Mouse (Mus musculus): ENCODE results near the gene Lrig1. TPM values are rescaled to one million over a fixed set of nuclear protein-coding genes. Genes with fewer than 3 reads are reported as not detected.

The Lrig1 gene
- polyA plus RNA-seq, 1 experiment = 22.9 TPM

GRCm38 (mm10) chr6:94588365-94588764, 111.6 kb downstream of the Lrig1 start:
- DNase-seq = no peak
- TF ChIP-seq CTCF (IDR thresholded peaks at IDR 0.05; ENCODE audit: insufficient read depth, low read length) (no peak), POLR2A (IDR thresholded peaks at IDR 0.05; ENCODE audit: borderline replicate concordance, extremely low read depth, low read depth, low read length) (no peak)
- no peaks in the 10 kb centered on the region for H3K4me1 ChIP-seq (ENCODE audit: control insufficient read depth, insufficient read depth, low read length)
- WGBS = 61% methylated on average over 4 of the region's 4 CpGs
- H3K4me3 ChIP-seq (replicated peaks; ENCODE audit: extremely low read depth, low read depth, low read length) = no peak overlapping the region

DNA sequence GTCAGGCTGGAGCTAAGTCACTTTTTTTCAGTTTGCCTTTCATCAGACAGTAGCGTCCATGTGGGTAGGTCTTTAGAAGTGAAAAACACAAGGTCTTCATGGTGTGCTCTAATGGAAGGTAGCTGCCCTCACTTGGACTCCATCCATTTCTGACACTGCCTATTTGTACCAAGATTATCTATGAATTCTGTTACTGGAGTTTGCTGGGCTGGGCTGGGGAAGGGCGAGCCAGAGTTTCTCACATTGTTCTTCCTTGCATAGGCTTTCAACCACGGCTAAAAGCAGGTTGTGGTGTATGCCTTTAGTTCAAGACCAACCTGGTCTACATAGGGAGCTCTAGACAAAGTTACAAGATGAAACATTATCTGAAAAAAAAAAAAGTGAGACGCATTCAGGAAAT, 115.0 kb downstream of the Lrig1 start:
- 85% methylated on average over 4 of the region's 4 CpGs for WGBS
- H3K4me3 ChIP-seq (replicated peaks; ENCODE audit: extremely low read depth, low read depth, low read length) = no peak overlapping the region

DNA sequence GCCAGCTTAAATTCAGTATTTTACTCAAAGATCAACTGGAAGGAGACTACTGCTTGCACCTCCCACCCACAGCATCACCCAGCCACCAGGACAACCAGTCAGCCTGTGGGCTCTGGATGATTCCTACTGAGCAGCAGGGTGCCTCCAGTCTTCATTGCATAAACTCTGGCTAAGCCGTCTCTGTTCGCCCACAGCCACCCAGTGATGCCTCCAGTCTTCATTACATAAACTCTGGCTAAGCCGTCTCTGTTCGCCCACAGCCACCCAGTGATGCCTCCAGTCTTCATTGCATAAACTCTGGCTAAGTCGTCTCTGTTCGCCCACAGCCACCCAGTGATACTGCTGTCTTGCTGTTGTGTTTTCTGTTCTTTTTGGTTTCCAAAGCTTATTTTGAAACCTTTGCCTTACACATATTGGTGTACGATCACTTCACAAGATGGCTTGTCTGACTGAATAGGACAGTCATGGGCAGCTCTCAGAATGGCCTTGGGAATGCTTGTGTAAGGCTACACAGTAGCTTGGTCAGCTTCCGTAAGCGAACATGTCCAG, 115.7 kb downstream of the Lrig1 start:
- Histone ChIP-seq H3K4me1 (ENCODE audit: control insufficient read depth, insufficient read depth, low read length) (no peaks in the 10 kb centered on the region), H3K4me3 (replicated peaks; ENCODE audit: extremely low read depth, low read depth, low read length) (no peak overlapping the region)
- 96% methylated on average over 9 of the region's 9 CpGs for WGBS
- DNase-seq = no peak
- TF ChIP-seq CTCF (IDR thresholded peaks at IDR 0.05; ENCODE audit: insufficient read depth, low read length) (no peak), POLR2A (IDR thresholded peaks at IDR 0.05; ENCODE audit: borderline replicate concordance, extremely low read depth, low read depth, low read length) (no peak)

More for the DNA sequence above, 115.0 kb downstream of the Lrig1 start:
- no peaks in the 10 kb centered on the region for H3K4me1 ChIP-seq (ENCODE audit: control insufficient read depth, insufficient read depth, low read length)
- TF ChIP-seq POLR2A (IDR thresholded peaks at IDR 0.05; ENCODE audit: borderline replicate concordance, extremely low read depth, low read depth, low read length) = no peak
- TF ChIP-seq CTCF (IDR thresholded peaks at IDR 0.05; ENCODE audit: insufficient read depth, low read length) = no peak
- DNase-seq = no peak

DNA sequence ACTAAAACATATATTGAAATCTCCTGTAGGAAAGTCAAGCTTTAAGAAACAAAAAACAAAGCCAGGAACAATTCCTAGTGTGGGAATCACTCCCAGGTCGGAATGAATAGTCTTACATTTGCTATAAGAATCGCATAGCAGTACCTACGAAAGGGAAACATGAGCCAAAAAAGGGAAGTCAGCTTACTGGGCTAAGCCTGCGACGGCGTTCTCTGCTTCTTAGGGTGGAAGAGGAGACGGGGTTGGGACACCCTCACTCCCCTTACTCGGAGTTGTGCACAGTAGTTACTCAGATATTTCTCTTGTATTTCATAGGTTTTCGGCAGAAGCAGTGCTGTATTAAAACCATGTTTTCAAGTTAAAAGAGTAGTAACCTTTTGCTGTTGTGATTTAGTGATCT, 117.9 kb downstream of the Lrig1 start:
- TF ChIP-seq CTCF (IDR thresholded peaks at IDR 0.05; ENCODE audit: insufficient read depth, low read length) = no peak
- no peak for TF ChIP-seq POLR2A (IDR thresholded peaks at IDR 0.05; ENCODE audit: borderline replicate concordance, extremely low read depth, low read depth, low read length)
- DNase-seq = no peak
- Histone ChIP-seq H3K4me3 (replicated peaks; ENCODE audit: extremely low read depth, low read depth, low read length) (no peak overlapping the region), H3K4me1 (ENCODE audit: control insufficient read depth, insufficient read depth, low read length) (no peaks in the 10 kb centered on the region)
- 75% methylated on average over 9 of the region's 9 CpGs for WGBS

GRCm38 (mm10) chr6:94577991-94578390, 122.0 kb downstream of the Lrig1 start:
- H3K4me3 ChIP-seq (replicated peaks; ENCODE audit: extremely low read depth, low read depth, low read length) = no peak overlapping the region
- WGBS = 80% methylated on average over 8 of the region's 8 CpGs
- H3K4me1 ChIP-seq (ENCODE audit: control insufficient read depth, insufficient read depth, low read length) = no peaks in the 10 kb centered on the region
- no peak for TF ChIP-seq CTCF (IDR thresholded peaks at IDR 0.05; ENCODE audit: insufficient read depth, low read length)
- TF ChIP-seq POLR2A (IDR thresholded peaks at IDR 0.05; ENCODE audit: borderline replicate concordance, extremely low read depth, low read depth, low read length) = no peak
- no peak for DNase-seq

- Histone ChIP-seq H3K4me3 (replicated peaks; ENCODE audit: extremely low read depth, low read depth, low read length) (no peak overlapping the region), H3K4me1 (ENCODE audit: control insufficient read depth, insufficient read depth, low read length) (no peaks in the 10 kb centered on the region)
- WGBS = 59% methylated on average over 9 of the region's 9 CpGs
- DNase-seq = no peak
- no peak for TF ChIP-seq CTCF (IDR thresholded peaks at IDR 0.05; ENCODE audit: insufficient read depth, low read length)
- no peak for TF ChIP-seq POLR2A (IDR thresholded peaks at IDR 0.05; ENCODE audit: borderline replicate concordance, extremely low read depth, low read depth, low read length)
Measured at GRCm38 (mm10) chr6:94575526-94576166, 124.3 kb downstream of the Lrig1 start.

DNA sequence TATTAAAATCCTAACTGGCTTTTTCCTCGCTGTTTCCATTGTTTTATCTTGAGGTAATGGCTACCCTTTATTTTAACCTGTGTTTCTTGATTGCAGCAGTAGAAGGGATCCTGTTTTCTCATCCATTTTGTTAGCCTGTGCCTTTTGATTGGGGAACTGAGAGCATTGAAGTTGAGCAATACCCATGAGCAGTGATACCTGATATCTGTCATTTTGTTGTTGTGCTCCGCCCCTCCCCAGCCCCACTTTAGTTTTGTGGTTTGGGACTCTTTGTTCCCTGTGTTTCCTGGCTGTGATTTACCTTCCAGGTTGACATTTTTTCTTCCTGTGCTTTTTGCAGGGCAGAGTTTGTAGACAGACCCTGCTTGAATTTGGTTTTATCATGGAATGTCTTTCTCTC, 131.9 kb downstream of the Lrig1 start:
- Histone ChIP-seq H3K4me1 (ENCODE audit: control insufficient read depth, insufficient read depth, low read length) (no peaks in the 10 kb centered on the region), H3K4me3 (replicated peaks; ENCODE audit: extremely low read depth, low read depth, low read length) (no peak overlapping the region)
- DNase-seq = no peak
- 84% methylated on average over 2 of the region's 2 CpGs for WGBS
- TF ChIP-seq CTCF (IDR thresholded peaks at IDR 0.05; ENCODE audit: insufficient read depth, low read length) = no peak
- TF ChIP-seq POLR2A (IDR thresholded peaks at IDR 0.05; ENCODE audit: borderline replicate concordance, extremely low read depth, low read depth, low read length) = no peak

DNA sequence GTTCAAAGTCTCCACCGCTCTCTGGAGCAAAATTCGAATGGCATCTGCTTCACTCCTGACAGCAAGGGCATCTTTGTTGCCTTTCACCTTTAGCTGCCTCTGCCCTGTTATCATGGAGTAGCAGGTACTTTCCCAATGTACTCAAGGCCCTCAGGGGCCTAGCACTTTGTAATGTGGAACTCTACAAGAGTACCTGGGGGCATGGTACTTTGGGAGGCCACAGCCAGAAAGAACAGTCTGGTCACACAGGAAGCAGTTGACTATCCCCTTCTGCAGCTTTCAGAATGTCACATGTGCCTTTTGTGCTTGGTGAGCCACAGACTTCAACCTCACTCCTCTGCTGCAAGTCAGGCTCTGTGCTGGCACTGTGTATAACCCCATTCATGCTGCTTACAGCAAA, 134.2 kb downstream of the Lrig1 start:
- no peak for DNase-seq
- TF ChIP-seq CTCF (IDR thresholded peaks at IDR 0.05; ENCODE audit: insufficient read depth, low read length) (no peak), POLR2A (IDR thresholded peaks at IDR 0.05; ENCODE audit: borderline replicate concordance, extremely low read depth, low read depth, low read length) (no peak)
- Histone ChIP-seq H3K4me3 (replicated peaks; ENCODE audit: extremely low read depth, low read depth, low read length) (no peak overlapping the region), H3K4me1 (ENCODE audit: control insufficient read depth, insufficient read depth, low read length) (no peaks in the 10 kb centered on the region)
- 82% methylated on average over 2 of the region's 2 CpGs for WGBS

DNA sequence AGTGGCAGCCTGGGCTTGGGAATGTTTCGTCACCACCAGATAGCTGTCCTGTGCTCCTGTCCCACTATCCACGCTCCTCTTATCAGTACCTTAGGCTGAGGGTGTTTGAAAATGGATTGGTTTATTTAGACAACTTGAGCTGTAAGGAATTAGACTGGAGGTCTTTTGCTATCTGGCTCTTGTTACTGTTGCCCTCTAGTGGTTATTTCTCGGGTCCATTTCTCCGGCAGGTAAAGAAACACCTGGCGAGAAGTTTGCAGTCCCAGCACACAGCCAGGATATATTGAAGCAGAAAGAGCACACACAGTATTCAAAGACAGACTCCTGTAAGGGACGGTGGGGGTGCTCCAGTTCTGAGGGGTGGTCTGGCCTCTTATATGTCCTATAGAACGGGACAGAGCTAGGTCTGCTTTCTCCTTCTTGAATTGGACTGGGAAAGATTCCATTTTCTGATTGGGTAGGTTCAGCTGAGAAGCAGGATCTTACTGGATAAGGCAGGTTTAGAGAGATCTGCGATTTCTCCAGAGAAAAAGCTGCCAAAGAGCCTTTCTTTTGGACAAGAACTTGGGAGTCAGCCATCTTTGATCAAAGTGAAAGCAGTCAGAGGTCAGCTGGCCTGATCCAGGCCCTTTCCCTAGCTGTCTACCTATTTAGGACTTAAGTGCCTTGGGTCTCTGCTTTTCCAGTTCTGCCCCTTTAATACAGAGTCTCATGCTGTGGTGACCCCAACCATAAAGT, 136.6 kb downstream of the Lrig1 start:
- DNase-seq = no peak
- no peaks in the 10 kb centered on the region for H3K4me1 ChIP-seq (ENCODE audit: control insufficient read depth, insufficient read depth, low read length)
- WGBS = 47% methylated on average over 8 of the region's 8 CpGs
- no peak overlapping the region for H3K4me3 ChIP-seq (replicated peaks; ENCODE audit: extremely low read depth, low read depth, low read length)
- TF ChIP-seq POLR2A (IDR thresholded peaks at IDR 0.05; ENCODE audit: borderline replicate concordance, extremely low read depth, low read depth, low read length) (no peak), CTCF (IDR thresholded peaks at IDR 0.05; ENCODE audit: insufficient read depth, low read length) (no peak)

GRCm38 (mm10) chr6:94561346-94561745, 138.6 kb downstream of the Lrig1 start:
- Histone ChIP-seq H3K4me3 (replicated peaks; ENCODE audit: extremely low read depth, low read depth, low read length) (no peak overlapping the region), H3K4me1 (ENCODE audit: control insufficient read depth, insufficient read depth, low read length) (no peaks in the 10 kb centered on the region)
- no peak for DNase-seq
- 51% methylated on average over 1 of the region's 1 CpGs for WGBS
- TF ChIP-seq POLR2A (IDR thresholded peaks at IDR 0.05; ENCODE audit: borderline replicate concordance, extremely low read depth, low read depth, low read length) (no peak), CTCF (IDR thresholded peaks at IDR 0.05; ENCODE audit: insufficient read depth, low read length) (no peak)
